Mouse (Mus musculus) CH12.LX (cell line): ENCODE measurements around the gene Brpf1. TPM values are rescaled to one million over a fixed set of nuclear protein-coding genes. Genes with fewer than 3 reads are reported as not detected.

Experiments
- DNase-seq: peaks from one replicate; pipeline ENCODE4 v3.0.0-alpha.2; 2013; ENCODE audit errors: extremely low read depth
- H3K27ac ChIP-seq: 2 replicates; pipeline ENCODE4 v1.5.1; 2012; ENCODE audit warnings: low read depth, mild to moderate bottlenecking, control low read depth, moderate library complexity; ENCODE audit not compliant: insufficient read depth
- H3K27me3 ChIP-seq: replicated peaks from 2 replicates; pipeline ENCODE3; 2012; ENCODE audit warnings: inconsistent platforms
- H3K36me3 ChIP-seq, 2 experiments: replicated peaks in 1 of 2; 2 replicates each; pipeline versions ENCODE3 to v1.6.1; 2012; ENCODE audit warnings: inconsistent platforms in 1 of 2, low read length in 1 of 2, mild to moderate bottlenecking in 1 of 2, mixed read lengths in 1 of 2, moderate library complexity in 1 of 2; ENCODE audit not compliant: control insufficient read depth in 1 of 2, insufficient read depth in 1 of 2
- H3K4me1 ChIP-seq, 2 experiments: 2 replicates each; pipeline ENCODE4 v1.6.1; 2012; ENCODE audit warnings: inconsistent platforms in 1 of 2, moderate library complexity in 1 of 2; ENCODE audit not compliant: insufficient read depth in 2 of 2, control insufficient read depth in 1 of 2
- H3K4me2 ChIP-seq: 2 replicates; pipeline ENCODE4 v1.6.1; 2012; ENCODE audit warnings: low read depth, mild to moderate bottlenecking, control low read depth; ENCODE audit not compliant: poor library complexity, insufficient read depth, severe bottlenecking
- H3K4me3 ChIP-seq, 3 experiments: fragments of 150-350 bp in 1 of 3; sonication (generic) in 1 of 3; replicated peaks in 1 of 3; 2 replicates each; pipeline versions ENCODE3 to v1.5.1; 2011 to 2012; ENCODE audit warnings: low read depth in 2 of 3, low read length in 2 of 3, mild to moderate bottlenecking in 2 of 3, moderate library complexity in 2 of 3, control low read depth in 1 of 3, improper control_type of control experiment in 1 of 3, inconsistent platforms in 1 of 3, mixed read lengths in 1 of 3; ENCODE audit not compliant: poor library complexity in 1 of 3
- H3K79me2 ChIP-seq: replicated peaks from 2 replicates; pipeline ENCODE4 v1.6.1; 2012; ENCODE audit warnings: mild to moderate bottlenecking, moderate library complexity; ENCODE audit not compliant: control insufficient read depth, poor library complexity, insufficient read depth, severe bottlenecking; ENCODE audit errors: extremely low read depth
- H3K9ac ChIP-seq: 2 replicates; pipeline ENCODE4 v1.6.1; 2012; ENCODE audit warnings: low read depth, mild to moderate bottlenecking, control low read depth, moderate library complexity; ENCODE audit not compliant: insufficient read depth
- H3K9me3 ChIP-seq: replicated peaks from 2 replicates; pipeline ENCODE3; 2012; ENCODE audit warnings: low read length, inconsistent platforms, mixed read lengths
- ELF1 ChIP-seq: IDR thresholded peaks from 2 replicates; pipeline ENCODE4 v1.6.1; 2014; ENCODE audit warnings: low read depth, mild to moderate bottlenecking, inconsistent platforms, low read length, improper control_type of control experiment
- EP300 ChIP-seq: IDR thresholded peaks from 2 replicates; pipeline ENCODE4 v1.6.1; 2011; ENCODE audit warnings: low read length, improper control_type of control experiment
- IRF4 ChIP-seq: IDR thresholded peaks from 2 replicates; pipeline ENCODE4 v1.6.1; 2014; ENCODE audit warnings: low read depth, mild to moderate bottlenecking, inconsistent platforms, low read length, improper control_type of control experiment
- MEF2A ChIP-seq: IDR thresholded peaks from 2 replicates; pipeline ENCODE4 v1.6.1; 2014; ENCODE audit warnings: low read depth, mild to moderate bottlenecking, inconsistent platforms, low read length, improper control_type of control experiment, borderline replicate concordance
- NELFE ChIP-seq: IDR thresholded peaks from 2 replicates; pipeline ENCODE4 v1.6.1; 2011; ENCODE audit warnings: low read depth, low read length, improper control_type of control experiment
- NRF1 ChIP-seq: IDR thresholded peaks from 2 replicates; pipeline ENCODE4 v1.6.1; 2014; ENCODE audit warnings: low read depth, mild to moderate bottlenecking, inconsistent platforms, low read length, improper control_type of control experiment, moderate library complexity
- PAX5 ChIP-seq: IDR thresholded peaks from 2 replicates; pipeline ENCODE4 v1.6.1; 2012; ENCODE audit warnings: low read length, inconsistent platforms, mixed read lengths
- POLR2A ChIP-seq: IDR thresholded peaks from 2 replicates; pipeline ENCODE4 v1.6.1; 2011; ENCODE audit warnings: low read depth, mild to moderate bottlenecking, improper control_type of control experiment, low read length
- RAD21 ChIP-seq: IDR thresholded peaks from 2 replicates; pipeline ENCODE4 v1.6.1; 2011; ENCODE audit warnings: low read depth, mild to moderate bottlenecking, low read length, improper control_type of control experiment, moderate library complexity
- RCOR1 ChIP-seq: conservative IDR thresholded peaks from 2 replicates; pipeline ENCODE4 v1.6.1; 2012; ENCODE audit warnings: low read depth, mild to moderate bottlenecking, inconsistent platforms, low read length, improper control_type of control experiment
- SIN3A ChIP-seq: IDR thresholded peaks from 2 replicates; pipeline ENCODE4 v1.6.1; 2012; ENCODE audit warnings: low read length, improper control_type of control experiment, inconsistent platforms
- SMC3 ChIP-seq: IDR thresholded peaks from 2 replicates; pipeline ENCODE4 v1.6.1; 2011; ENCODE audit warnings: low read depth, low read length, improper control_type of control experiment
- TBP ChIP-seq: conservative IDR thresholded peaks from 2 replicates; pipeline ENCODE4 v1.6.1; 2011; ENCODE audit warnings: low read depth, low read length, improper control_type of control experiment
- TCF12 ChIP-seq: IDR thresholded peaks from 2 replicates; pipeline ENCODE4 v1.6.1; 2014; ENCODE audit warnings: low read depth, mild to moderate bottlenecking, inconsistent platforms, low read length, improper control_type of control experiment
- USF1 ChIP-seq: IDR thresholded peaks from 2 replicates; pipeline ENCODE4 v1.6.1; 2014; ENCODE audit warnings: low read depth, mild to moderate bottlenecking, inconsistent platforms, low read length, improper control_type of control experiment
- USF2 ChIP-seq: conservative IDR thresholded peaks from 2 replicates; pipeline ENCODE4 v1.6.1; 2011; ENCODE audit warnings: low read depth, low read length, improper control_type of control experiment
- ZKSCAN1 ChIP-seq: IDR thresholded peaks from 2 replicates; pipeline ENCODE4 v1.6.1; 2012; ENCODE audit warnings: low read depth, inconsistent platforms, low read length, improper control_type of control experiment, borderline replicate concordance
- ZMIZ1 ChIP-seq: IDR thresholded peaks from 2 replicates; pipeline ENCODE4 v1.6.1; 2012; ENCODE audit warnings: low read depth, mild to moderate bottlenecking, inconsistent platforms, low read length, improper control_type of control experiment
- dilution Hi-C: fragments of 300-500 bp; cut with MboI; formaldehyde crosslinking; loops from 2 replicates; pipeline ENCODE4 v1.14.3; 2020; ENCODE audit warnings: low sequenced_read_pairs; ENCODE audit not compliant: extremely low pct_unique_long_range_greater_than_20kb, extremely low pct_ligation_motif_present
- in situ Hi-C: fragments of 300-500 bp; cut with MboI; formaldehyde crosslinking; loops from 3 replicates; pipeline ENCODE4 v1.14.3; 2019; ENCODE audit warnings: low sequenced_read_pairs, low pct_ligation_motif_present, low pct_unique_long_range_greater_than_20kb, mixed read lengths
- polyA plus RNA-seq: library from polyadenylated mRNA; unstranded; fragments of >175 nt; gene quantifications from 2 replicates; pipeline ENCODE4 v1.2.1, GENCODE M21; 2012; ENCODE audit warnings: low read depth; ENCODE audit not compliant: insufficient read length
- total RNA-seq, 2 experiments: library from RNA; depleted of rRNA; stranded (reverse); fragments of 300-350 nt in 1 of 2; fragments of >200 nt in 1 of 2; gene quantifications; 2 replicates each; pipeline ENCODE4 v1.2.3; 2012 to 2014

Gene Brpf1
- total and polyA plus RNA-seq, 3 experiments = 13.7 to 28.1 (median 24.5) TPM

GRCm38 (mm10) chr6:113276846-113277245 lies 30.1 kb upstream of the Brpf1 start (continued):
- no peak for TF ChIP-seq ZMIZ1

- H3K79me2 ChIP-seq = no peaks in the 10 kb centered on the region
- H3K9me3 ChIP-seq = no peaks in the 10 kb centered on the region
- no peak overlapping the region for H3K9ac ChIP-seq
- no peak for DNase-seq
- H3K4me3 ChIP-seq = no peak overlapping the region
- TF ChIP-seq RAD21 (no peak), TCF12 (no peak), ELF1 (no peak), NELFE (no peak), USF2 (no peak), ZMIZ1 (no peak), ZKSCAN1 (no peak), TBP (no peak)
- in situ Hi-C loops = no loop called here
- peaks cover 0 to 8% of the 10 kb centered on the region in 2 experiments; a peak in 2 of 4 replicates for H3K4me1 ChIP-seq
- no peak overlapping the region for H3K4me2 ChIP-seq
- peaks cover 32 to 53% of the 10 kb centered on the region in 2 experiments for H3K36me3 ChIP-seq
- no peak overlapping the region for H3K27ac ChIP-seq
- no peaks in the 10 kb centered on the region for H3K27me3 ChIP-seq
- dilution Hi-C loops = no loop called here
These were observed 25.3 kb upstream of the Brpf1 start for GRCm38 (mm10) chr6:113281676-113282075.

- in situ Hi-C loops (no loop called here), dilution Hi-C loops (no loop called here)
- TF ChIP-seq MEF2A (no peak), EP300 (no peak), RCOR1 (no peak), NELFE (no peak), POLR2A (no peak), IRF4 (no peak), NRF1 (no peak), RAD21 (no peak), SIN3A (no peak), SMC3 (no peak), PAX5 (no peak), TCF12 (no peak), USF1 (no peak)
- no peaks in the 10 kb centered on the region for H3K9me3 ChIP-seq
- peaks cover 27 to 47% of the 10 kb centered on the region in 2 experiments for H3K36me3 ChIP-seq
- no peak within 1 kb of the TSS for H3K27ac ChIP-seq
- DNase-seq = peak; percentile 23
- peaks cover 0 to 8% of the 10 kb centered on the region in 2 experiments; a peak in 2 of 4 replicates for H3K4me1 ChIP-seq
- H3K9ac ChIP-seq = no peak within 1 kb of the TSS
- H3K4me3 ChIP-seq = no peak within 1 kb of the TSS
- H3K79me2 ChIP-seq = no peaks in the 10 kb centered on the region
- H3K4me2 ChIP-seq = no peak within 1 kb of the TSS
- no peaks in the 10 kb centered on the region for H3K27me3 ChIP-seq
These were observed 24.7 kb upstream of the Brpf1 start, which contains the start of gene Cpne9 for GRCm38 (mm10) chr6:113282101-113282802. Cpne9 (plus strand) TSS chr6:113282307.
